Mouse (Mus musculus): Measurements from ENCODE around the gene Cckbr.

- TF ChIP-seq CTCF (IDR thresholded peaks at IDR 0.05; ENCODE audit: insufficient read depth, low read length) = no peak
- TF ChIP-seq POLR2A (IDR thresholded peaks at IDR 0.05; ENCODE audit: borderline replicate concordance, extremely low read depth, low read depth, low read length) = no peak
Observed at GRCm38 (mm10) chr7:105387696-105388095, 37.8 kb upstream of the Cckbr start.

All from lung, adult 2 months (tissue).